Mouse (Mus musculus) myocyte (in vitro differentiated cells): ENCODE measurements around the gene E4f1. TPM values are rescaled to one million over a fixed set of nuclear protein-coding genes. Genes with fewer than 3 reads are reported as not detected.
A peak's percentile ranks its signal among the peaks of the same experiment; 100 is the strongest.

ENCODE experiments used
- H3K27me3 ChIP-seq: one replicate; pipeline ENCODE4 v1.6.1; 2011; ENCODE audit not compliant: control insufficient read depth, insufficient read depth, insufficient read length
- H3K36me3 ChIP-seq: one replicate; pipeline ENCODE4 v1.6.1; 2011; ENCODE audit not compliant: control insufficient read depth, insufficient read depth
- H3K4me2 ChIP-seq: one replicate; pipeline ENCODE4 v1.6.1; 2011; ENCODE audit warnings: low read depth, control low read depth
- H3K4me3 ChIP-seq: one replicate; pipeline ENCODE4 v1.5.1; 2011; ENCODE audit warnings: mild to moderate bottlenecking, control low read depth, moderate library complexity
- H3K79me2 ChIP-seq: one replicate; pipeline ENCODE4 v1.6.1; 2011; ENCODE audit not compliant: control insufficient read depth, insufficient read depth
- H3ac ChIP-seq: one replicate; pipeline ENCODE4 v1.6.1; 2011; ENCODE audit not compliant: control insufficient read depth, insufficient read length
- CEBPB ChIP-seq: IDR thresholded peaks from 2 replicates; pipeline ENCODE4 v1.6.1; 2011; ENCODE audit warnings: mild to moderate bottlenecking, moderate library complexity; ENCODE audit not compliant: poor library complexity, insufficient read depth, severe bottlenecking
- E2F4 ChIP-seq: IDR thresholded peaks from one replicate; pipeline ENCODE4 v1.6.1; 2011; ENCODE audit warnings: mild to moderate bottlenecking, control low read depth, moderate library complexity; ENCODE audit not compliant: insufficient read depth
- MAX ChIP-seq: IDR thresholded peaks from one replicate; pipeline ENCODE4 v1.6.1; 2011; ENCODE audit warnings: low read depth, mild to moderate bottlenecking, control low read depth
- MYOD1 ChIP-seq, 3 experiments: IDR thresholded peaks; one replicate each; pipeline ENCODE4 v1.6.1; 2011; ENCODE audit warnings: control low read depth in 2 of 3, low read depth in 2 of 3, mild to moderate bottlenecking in 2 of 3, moderate library complexity in 1 of 3; ENCODE audit not compliant: insufficient read length in 2 of 3, control insufficient read depth in 1 of 3
- MYOG ChIP-seq, 3 experiments: IDR thresholded peaks; one replicate each; pipeline ENCODE4 v1.6.1; 2011; ENCODE audit warnings: control low read depth in 2 of 3, low read depth in 2 of 3, mild to moderate bottlenecking in 2 of 3; ENCODE audit not compliant: insufficient read length in 2 of 3, control insufficient read depth in 1 of 3, insufficient read depth in 1 of 3
- POLR2A ChIP-seq: IDR thresholded peaks from one replicate; pipeline ENCODE4 v1.6.1; 2011; ENCODE audit warnings: low read depth, mild to moderate bottlenecking, control low read depth, moderate library complexity; ENCODE audit not compliant: insufficient read length
- POLR2AphosphoS2 ChIP-seq: IDR thresholded peaks from one replicate; pipeline ENCODE4 v1.6.1; 2011; ENCODE audit warnings: low read depth, control low read depth; ENCODE audit not compliant: insufficient read length
- REST ChIP-seq: IDR thresholded peaks from one replicate; pipeline ENCODE4 v1.6.1; 2011; ENCODE audit warnings: mild to moderate bottlenecking, control low read depth, moderate library complexity; ENCODE audit not compliant: insufficient read depth, insufficient read length
- SRF ChIP-seq: IDR thresholded peaks from one replicate; pipeline ENCODE4 v1.6.1; 2011; ENCODE audit warnings: low read depth; ENCODE audit not compliant: control insufficient read depth, insufficient read length
- TCF12 ChIP-seq: IDR thresholded peaks from one replicate; pipeline ENCODE4 v1.6.1; 2011; ENCODE audit warnings: mild to moderate bottlenecking, control low read depth; ENCODE audit not compliant: poor library complexity, insufficient read depth, severe bottlenecking
- TCF3 ChIP-seq: IDR thresholded peaks from one replicate; pipeline ENCODE4 v1.6.1; 2011; ENCODE audit warnings: low read depth, control low read depth; ENCODE audit not compliant: insufficient read length
- USF1 ChIP-seq: IDR thresholded peaks from one replicate; pipeline ENCODE4 v1.6.1; 2011; ENCODE audit warnings: low read depth, mild to moderate bottlenecking, control low read depth, moderate library complexity
- polyA plus RNA-seq: library from polyadenylated mRNA; unstranded; fragments of >200 nt; fragmentation: generic; extraction: Trizol; gene quantifications from one replicate; pipeline ENCODE4 v1.2.1, GENCODE M21; 2012; ENCODE audit warnings: missing spikeins

The E4f1 gene
- polyA plus RNA-seq, 1 experiment: 18.7 TPM

- H3K36me3 ChIP-seq: no peaks in the 10 kb centered on the region
- no peak overlapping the region for H3K4me3 ChIP-seq
- TF ChIP-seq POLR2AphosphoS2: no peak
- peaks cover 13% of the 10 kb centered on the region for H3K27me3 ChIP-seq
- H3ac ChIP-seq: no peak overlapping the region
- H3K79me2 ChIP-seq: no peaks in the 10 kb centered on the region
- H3K4me2 ChIP-seq: no peak overlapping the region
These were observed 13.4 kb upstream of the E4f1 start for GRCm38 (mm10) chr17:24483495-24483894.

GRCm38 (mm10) chr17:24481027-24481815 lies 11.1 kb upstream of the E4f1 start:
- Histone ChIP-seq H3K36me3 (peaks cover 6% of the 10 kb centered on the region), H3K4me3 (no peak overlapping the region), H3K4me2 (no peak overlapping the region), H3ac (no peak overlapping the region), H3K79me2 (peaks cover 6% of the 10 kb centered on the region), H3K27me3 (no peaks in the 10 kb centered on the region)
- TF ChIP-seq MYOD1 (IDR thresholded peaks at IDR 0.05; ENCODE audit: control insufficient read depth in 1 of 3, insufficient read length in 2 of 3, low read depth in 2 of 3) (no peak), TCF12 (no peak), USF1 (no peak), REST (no peak), TCF3 (no peak), E2F4 (no peak), MAX (no peak), MYOG (IDR thresholded peaks at IDR 0.05; ENCODE audit: control insufficient read depth in 1 of 3, insufficient read depth in 1 of 3, insufficient read length in 2 of 3, low read depth in 2 of 3) (no peak), POLR2A (no peak), POLR2AphosphoS2 (no peak), CEBPB (no peak), SRF (no peak)

GRCm38 (mm10) chr17:24480201-24480826 lies 10.2 kb upstream of the E4f1 start:
- Histone ChIP-seq H3K4me2 (peak overlapping the region; percentile 61), H3K36me3 (peaks cover 15% of the 10 kb centered on the region), H3K4me3 (peak overlapping the region; percentile 56), H3K79me2 (peaks cover 6% of the 10 kb centered on the region), H3K27me3 (no peaks in the 10 kb centered on the region), H3ac (no peak overlapping the region)
- no peak for TF ChIP-seq USF1
- no peak for TF ChIP-seq TCF3
- no peak for TF ChIP-seq E2F4
- TF ChIP-seq MYOD1 (IDR thresholded peaks at IDR 0.05; ENCODE audit: control insufficient read depth in 1 of 3, insufficient read length in 2 of 3, low read depth in 2 of 3): no peak
- no peak for TF ChIP-seq TCF12
- no peak for TF ChIP-seq CEBPB
- TF ChIP-seq REST: no peak
- TF ChIP-seq POLR2A: no peak
- no peak for TF ChIP-seq MAX
- no peak for TF ChIP-seq POLR2AphosphoS2
- no peak for TF ChIP-seq MYOG (IDR thresholded peaks at IDR 0.05; ENCODE audit: control insufficient read depth in 1 of 3, insufficient read depth in 1 of 3, insufficient read length in 2 of 3, low read depth in 2 of 3)
- TF ChIP-seq SRF: no peak

GRCm38 (mm10) chr17:24479431-24479830 lies 9.3 kb upstream of the E4f1 start:
- H3K4me2 ChIP-seq: peak overlapping the region; percentile 61
- no peaks in the 10 kb centered on the region for H3K27me3 ChIP-seq
- peak overlapping the region; percentile 56 for H3K4me3 ChIP-seq
- H3K36me3 ChIP-seq: peaks cover 18% of the 10 kb centered on the region
- TF ChIP-seq USF1 (no peak), REST (no peak), MAX (no peak), POLR2A (no peak), CEBPB (no peak), SRF (no peak)
- H3K79me2 ChIP-seq: peaks cover 6% of the 10 kb centered on the region
- peak overlapping the region; percentile 26 for H3ac ChIP-seq
